Mouse (Mus musculus): ENCODE data around the gene Spata20.

Gene Spata20

GRCm38 (mm10) chr11:94482738-94483137, 3.2 kb downstream of the Spata20 start:
- DNase-seq (ENCODE audit: low read depth), result no peak

- no peak for DNase-seq (ENCODE audit: low read depth)
Observed at GRCm38 (mm10) chr11:94481963-94482362, 4.0 kb downstream of the Spata20 start.

GRCm38 (mm10) chr11:94480382-94480781, 5.6 kb downstream of the Spata20 start:
- DNase-seq (ENCODE audit: low read depth), result no peak

- DNase-seq (ENCODE audit: low read depth), result no peak
Observed at GRCm38 (mm10) chr11:94477651-94478050, 8.3 kb downstream of the Spata20 start.

GRCm38 (mm10) chr11:94475722-94476121, 10.3 kb downstream of the Spata20 start:
- DNase-seq (ENCODE audit: low read depth), result peak; percentile 27

- DNase-seq (ENCODE audit: low read depth), result no peak
Observed at GRCm38 (mm10) chr11:94474544-94474910, 11.5 kb downstream of the Spata20 start.

GRCm38 (mm10) chr11:94473707-94474543, 12.1 kb downstream of the Spata20 start, which contains the start of gene Cacna1g:
Gene Cacna1g, minus strand, starts transcription at chr11:94474198.
- peak; percentile 84 for DNase-seq (ENCODE audit: low read depth)

- no peak for DNase-seq (ENCODE audit: low read depth)
Observed at GRCm38 (mm10) chr11:94472916-94473706, 12.9 kb downstream of the Spata20 start.

- DNase-seq (ENCODE audit: low read depth), result peak; percentile 64
Observed at GRCm38 (mm10) chr11:94472585-94472915, 13.4 kb downstream of the Spata20 start.

- peak; percentile 36 for DNase-seq (ENCODE audit: low read depth)
Observed at GRCm38 (mm10) chr11:94471740-94472584, 14.0 kb downstream of the Spata20 start.

GRCm38 (mm10) chr11:94470391-94470790, 15.6 kb downstream of the Spata20 start:
- no peak for DNase-seq (ENCODE audit: low read depth)

GRCm38 (mm10) chr11:94469136-94470064, 16.6 kb downstream of the Spata20 start:
- peak; percentile 41 for DNase-seq (ENCODE audit: low read depth)

GRCm38 (mm10) chr11:94468582-94469064, 17.4 kb downstream of the Spata20 start:
- peak; percentile 37 for DNase-seq (ENCODE audit: low read depth)

- no peak for DNase-seq (ENCODE audit: low read depth)
Observed at GRCm38 (mm10) chr11:94466333-94466855, 19.6 kb downstream of the Spata20 start.

- DNase-seq (ENCODE audit: low read depth), result no peak
Observed at GRCm38 (mm10) chr11:94464170-94464569, 21.8 kb downstream of the Spata20 start.

GRCm38 (mm10) chr11:94461856-94462255, 24.1 kb downstream of the Spata20 start:
- no peak for DNase-seq (ENCODE audit: low read depth)

- no peak for DNase-seq (ENCODE audit: low read depth)
Observed at GRCm38 (mm10) chr11:94457001-94457400, 29.0 kb downstream of the Spata20 start.

- DNase-seq (ENCODE audit: low read depth), result no peak
Observed at GRCm38 (mm10) chr11:94456347-94456746, 29.6 kb downstream of the Spata20 start.

- DNase-seq (ENCODE audit: low read depth), result no peak
Observed at GRCm38 (mm10) chr11:94455161-94455820, 30.7 kb downstream of the Spata20 start.

- DNase-seq (ENCODE audit: low read depth), result no peak
Observed at GRCm38 (mm10) chr11:94454756-94455155, 31.2 kb downstream of the Spata20 start.

Data from induced T-regulatory cell, adult 2 months (primary cell).